Mouse (Mus musculus): ENCODE data around the gene Ercc4. TPM values are rescaled to one million over a fixed set of nuclear protein-coding genes. Genes with fewer than 3 reads are reported as not detected.
A peak's percentile ranks its signal among the peaks of the same experiment; 100 is the strongest.

Ercc4 gene
- polyA plus RNA-seq, 1 experiment = 2.4 TPM

DNA sequence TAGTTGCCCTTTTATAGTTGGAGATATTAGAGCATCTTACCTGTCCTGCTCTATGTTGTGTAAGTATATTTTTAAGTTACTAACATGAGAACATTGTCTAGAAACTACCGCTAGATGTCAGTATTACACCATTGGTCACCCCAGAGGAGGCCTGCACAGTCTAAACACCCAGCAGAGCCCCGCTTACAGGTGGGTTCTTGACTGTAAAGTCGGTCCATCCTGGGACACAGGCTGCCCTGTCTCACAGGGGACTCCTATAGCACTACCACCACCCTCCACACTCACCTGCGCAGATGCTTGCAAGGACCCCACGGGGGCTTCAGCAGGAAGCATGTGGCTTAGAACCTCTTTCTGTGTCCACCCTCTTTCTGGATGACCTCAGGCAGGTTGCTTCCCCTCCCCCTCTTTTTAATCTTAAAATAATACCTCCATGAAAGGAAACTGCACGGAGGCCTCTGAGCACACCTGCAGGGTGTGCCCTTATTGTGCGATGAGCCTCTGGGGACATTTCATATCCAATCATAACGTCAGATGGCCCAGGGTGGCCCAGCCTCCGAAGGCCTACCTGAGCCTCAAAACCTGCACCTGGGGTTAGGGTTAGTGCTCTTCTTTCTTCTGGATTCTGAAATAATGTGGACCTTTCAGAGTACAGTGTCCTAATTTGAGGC is 7.9 kb downstream of the Ercc4 start:
- Histone ChIP-seq H3K4me1 (peaks cover 17% of the 10 kb centered on the region), H3K9me3 (no peaks in the 10 kb centered on the region), H3K27me3 (replicated peaks) (no peaks in the 10 kb centered on the region), H3K4me3 (replicated peaks) (no peak overlapping the region), H3K36me3 (replicated peaks; ENCODE audit: low read length) (peaks cover 89% of the 10 kb centered on the region)
- no peak for TF ChIP-seq FLI1 (IDR thresholded peaks at IDR 0.05; ENCODE audit: low read length)

DNA sequence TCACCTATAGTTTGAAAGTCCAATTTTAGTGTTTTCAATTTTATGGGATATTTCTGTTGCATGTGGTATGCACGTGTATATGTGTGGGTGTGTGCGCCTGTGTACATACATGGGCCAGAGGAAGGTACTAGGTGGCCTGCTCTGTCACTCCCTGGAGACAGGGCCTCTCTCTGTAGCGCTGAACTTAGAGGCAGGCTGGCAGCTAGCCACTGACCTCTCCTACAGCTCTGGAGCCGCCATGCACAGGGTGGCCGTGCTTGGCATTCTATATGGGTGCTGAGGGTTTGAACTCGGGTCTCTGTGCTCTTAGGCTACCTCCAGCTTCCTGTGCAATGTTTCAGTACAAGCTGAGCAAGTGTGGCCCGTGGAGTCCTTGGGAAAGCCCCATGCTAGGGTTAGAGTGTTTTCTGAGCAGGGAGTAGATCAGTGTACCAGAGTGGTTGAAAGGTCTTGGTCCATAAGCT is 8.5 kb downstream of the Ercc4 start:
- no peak overlapping the region for H3K4me3 ChIP-seq (replicated peaks)
- TF ChIP-seq FLI1 (IDR thresholded peaks at IDR 0.05; ENCODE audit: low read length) (no peak), GATA1 (IDR thresholded peaks at IDR 0.05; ENCODE audit: borderline replicate concordance, low read length) (no peak)
- H3K36me3 ChIP-seq (replicated peaks; ENCODE audit: low read length) = peaks cover 89% of the 10 kb centered on the region

DNA sequence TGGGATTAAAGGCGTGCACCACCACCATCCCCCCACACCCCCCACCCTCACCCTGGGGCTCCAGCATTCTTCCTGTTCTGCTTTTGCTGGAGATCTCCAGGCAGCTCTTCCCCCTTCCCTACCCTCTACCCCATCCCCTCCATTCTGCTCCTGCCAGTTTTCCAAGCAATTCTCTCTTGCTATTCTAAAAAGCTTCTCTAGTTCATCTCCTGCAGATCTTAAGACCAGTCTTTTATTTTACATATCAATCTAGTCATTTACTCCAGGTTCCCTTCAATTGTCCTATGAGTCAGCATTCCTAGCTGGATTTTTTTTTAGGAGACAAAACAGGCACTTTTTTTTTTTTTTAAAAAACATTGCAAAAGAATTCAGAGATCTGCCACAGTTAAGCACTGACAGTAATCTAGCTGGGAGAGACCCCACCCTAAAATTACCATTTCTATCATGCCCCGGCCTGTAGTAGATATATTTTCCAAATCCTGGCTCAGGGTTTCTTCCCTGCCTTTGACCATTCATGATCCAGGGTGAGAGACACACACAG is 9.3 kb downstream of the Ercc4 start:
- TF ChIP-seq FLI1 (IDR thresholded peaks at IDR 0.05; ENCODE audit: low read length) (no peak), GATA1 (IDR thresholded peaks at IDR 0.05; ENCODE audit: borderline replicate concordance, low read length) (no peak)
- H3K36me3 ChIP-seq (replicated peaks; ENCODE audit: low read length) = peaks cover 89% of the 10 kb centered on the region
- peaks cover 17% of the 10 kb centered on the region for H3K4me1 ChIP-seq
- no peaks in the 10 kb centered on the region for H3K9me3 ChIP-seq
- no peak overlapping the region for H3K4me3 ChIP-seq (replicated peaks)
- H3K27me3 ChIP-seq (replicated peaks) = no peaks in the 10 kb centered on the region

More for the DNA sequence above, 8.5 kb downstream of the Ercc4 start:
- Histone ChIP-seq H3K27me3 (replicated peaks) (no peaks in the 10 kb centered on the region), H3K4me1 (peaks cover 17% of the 10 kb centered on the region), H3K9me3 (no peaks in the 10 kb centered on the region)

DNA sequence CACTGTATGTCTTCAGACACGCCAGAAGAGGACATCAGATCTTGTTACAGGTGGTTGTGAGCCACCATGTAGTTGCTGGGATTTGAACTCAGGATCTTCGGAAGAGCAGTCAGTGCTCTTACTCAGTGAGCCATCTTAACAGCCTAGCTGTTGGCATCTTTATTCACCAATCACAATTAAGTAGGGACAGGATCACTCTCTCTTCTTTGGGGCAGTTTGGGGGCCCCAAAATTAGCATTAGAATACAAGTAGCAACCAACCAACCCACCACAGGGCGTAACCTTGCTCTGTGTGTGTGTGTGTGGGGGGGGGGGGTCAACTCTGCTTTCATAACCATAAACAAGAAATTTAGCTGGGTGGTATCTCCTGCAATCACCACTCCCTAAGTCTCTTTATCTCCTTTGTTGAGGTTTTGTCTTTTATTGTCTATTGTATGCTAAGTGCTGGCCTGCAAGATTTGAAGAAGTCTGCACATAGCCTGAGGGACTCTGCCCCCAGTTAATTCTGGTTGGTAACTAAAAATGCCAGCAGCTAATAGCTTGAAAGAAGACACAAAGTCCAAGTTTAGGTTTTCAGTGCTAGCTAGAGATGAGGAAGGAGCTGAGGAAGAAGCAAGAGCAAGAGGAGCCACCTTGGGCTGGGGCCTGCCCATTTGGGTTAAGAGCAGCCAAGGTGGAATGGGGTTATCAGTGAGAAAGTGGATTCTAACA is 10.3 kb downstream of the Ercc4 start:
- Histone ChIP-seq H3K36me3 (replicated peaks; ENCODE audit: low read length) (peaks cover 89% of the 10 kb centered on the region), H3K27me3 (replicated peaks) (no peaks in the 10 kb centered on the region), H3K9me3 (no peaks in the 10 kb centered on the region), H3K4me1 (peaks cover 17% of the 10 kb centered on the region), H3K4me3 (replicated peaks) (no peak overlapping the region)
- TF ChIP-seq GATA1 (IDR thresholded peaks at IDR 0.05; ENCODE audit: borderline replicate concordance, low read length) (no peak), FLI1 (IDR thresholded peaks at IDR 0.05; ENCODE audit: low read length) (no peak)

DNA sequence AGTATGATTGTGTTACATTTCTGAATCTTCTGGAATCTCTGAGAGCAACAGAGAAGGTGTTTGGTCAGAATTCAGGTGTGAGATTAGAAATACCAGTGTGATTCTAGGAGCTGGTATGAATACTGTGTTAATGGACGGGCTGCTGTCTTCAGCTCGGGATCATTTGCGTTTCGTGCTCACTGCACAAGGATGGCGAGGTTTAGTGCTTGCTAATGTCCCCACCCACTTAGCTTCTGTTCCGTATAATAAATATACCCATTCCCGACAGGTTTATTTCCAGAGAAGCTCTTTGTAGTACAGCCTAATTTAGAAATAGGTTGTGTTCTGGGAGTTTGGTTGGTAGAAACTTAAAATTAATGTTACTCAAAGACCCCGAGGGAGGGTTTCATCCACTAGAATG is 15.9 kb downstream of the Ercc4 start:
- TF ChIP-seq FLI1 (IDR thresholded peaks at IDR 0.05; ENCODE audit: low read length) (no peak), GATA1 (IDR thresholded peaks at IDR 0.05; ENCODE audit: borderline replicate concordance, low read length) (no peak)
- no peaks in the 10 kb centered on the region for H3K9me3 ChIP-seq
- no peaks in the 10 kb centered on the region for H3K27me3 ChIP-seq (replicated peaks)
- H3K4me3 ChIP-seq (replicated peaks) = no peak overlapping the region
- peaks cover 99% of the 10 kb centered on the region for H3K36me3 ChIP-seq (replicated peaks; ENCODE audit: low read length)
- H3K4me1 ChIP-seq = no peaks in the 10 kb centered on the region

DNA sequence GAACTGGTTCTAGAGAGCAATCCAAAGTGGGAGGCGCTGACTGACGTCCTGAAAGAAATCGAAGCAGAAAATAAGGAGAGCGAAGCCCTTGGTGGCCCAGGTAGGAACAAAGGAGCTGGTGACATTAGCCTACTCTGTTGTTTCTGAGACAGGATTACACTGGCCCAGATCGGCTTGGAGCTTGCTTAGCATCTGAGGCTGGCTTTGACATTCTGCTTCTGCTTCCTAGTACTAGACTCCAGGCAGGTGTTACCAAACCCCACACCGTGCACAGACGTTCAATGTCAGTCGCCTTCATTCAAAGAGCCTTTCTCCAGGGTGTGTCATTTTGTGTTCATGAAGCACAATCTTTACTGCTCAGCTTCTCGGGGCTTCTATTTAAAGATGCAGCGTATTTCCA is 18.1 kb downstream of the Ercc4 start:
- H3K4me3 ChIP-seq (replicated peaks) = no peak overlapping the region
- H3K9me3 ChIP-seq = no peaks in the 10 kb centered on the region
- H3K4me1 ChIP-seq = no peaks in the 10 kb centered on the region
- peaks cover 99% of the 10 kb centered on the region for H3K36me3 ChIP-seq (replicated peaks; ENCODE audit: low read length)
- H3K27me3 ChIP-seq (replicated peaks) = no peaks in the 10 kb centered on the region
- TF ChIP-seq FLI1 (IDR thresholded peaks at IDR 0.05; ENCODE audit: low read length) (no peak), GATA1 (IDR thresholded peaks at IDR 0.05; ENCODE audit: borderline replicate concordance, low read length) (no peak)

DNA sequence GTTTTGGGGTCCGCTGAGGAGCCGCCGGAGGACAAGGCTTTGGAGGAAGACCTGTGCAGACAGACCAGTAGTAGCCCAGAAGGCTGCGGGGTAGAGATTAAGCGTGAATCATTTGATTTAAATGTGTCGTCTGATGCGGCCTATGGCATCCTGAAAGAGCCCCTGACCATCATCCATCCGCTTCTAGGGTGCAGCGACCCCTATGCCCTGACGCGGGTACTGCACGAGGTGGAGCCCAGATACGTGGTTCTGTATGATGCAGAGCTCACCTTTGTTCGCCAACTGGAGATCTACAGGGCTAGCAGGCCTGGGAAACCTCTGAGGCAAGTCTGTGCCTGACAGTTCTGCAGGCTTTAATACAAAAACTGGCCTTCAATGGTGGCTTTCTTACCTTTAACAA is 20.9 kb downstream of the Ercc4 start:
- TF ChIP-seq GATA1 (IDR thresholded peaks at IDR 0.05; ENCODE audit: borderline replicate concordance, low read length) (no peak), FLI1 (IDR thresholded peaks at IDR 0.05; ENCODE audit: low read length) (no peak)
- Histone ChIP-seq H3K36me3 (replicated peaks; ENCODE audit: low read length) (peaks cover 80% of the 10 kb centered on the region), H3K4me1 (no peaks in the 10 kb centered on the region), H3K4me3 (replicated peaks) (no peak overlapping the region), H3K9me3 (no peaks in the 10 kb centered on the region), H3K27me3 (replicated peaks) (no peaks in the 10 kb centered on the region)

DNA sequence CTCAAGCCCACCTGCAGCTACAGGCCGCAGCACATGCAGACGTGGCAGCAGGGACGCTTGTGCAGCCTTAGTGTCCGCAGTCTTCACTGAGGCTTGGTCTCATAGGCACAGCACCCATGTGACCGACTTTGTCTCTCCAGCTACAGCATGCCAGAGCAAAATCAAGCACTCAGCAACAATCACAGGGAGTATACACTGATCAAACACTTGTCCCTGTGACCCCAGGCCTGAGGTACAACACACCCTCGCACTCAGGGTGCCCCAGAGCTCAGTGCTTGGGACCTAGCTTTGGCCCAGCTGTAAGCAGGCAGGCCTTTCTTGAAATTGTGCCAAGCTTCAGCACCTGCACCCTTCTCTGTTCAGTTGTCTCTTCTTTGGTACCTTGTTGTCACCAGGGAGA is 31.7 kb downstream of the Ercc4 start:
- no peaks in the 10 kb centered on the region for H3K4me1 ChIP-seq
- TF ChIP-seq GATA1 (IDR thresholded peaks at IDR 0.05; ENCODE audit: borderline replicate concordance, low read length) = no peak
- no peak for TF ChIP-seq FLI1 (IDR thresholded peaks at IDR 0.05; ENCODE audit: low read length)
- H3K27me3 ChIP-seq (replicated peaks) = no peaks in the 10 kb centered on the region
- H3K4me3 ChIP-seq (replicated peaks) = peak overlapping the region; percentile 74
- H3K36me3 ChIP-seq (replicated peaks; ENCODE audit: low read length) = peaks cover 62% of the 10 kb centered on the region
- H3K9me3 ChIP-seq = peaks cover 4% of the 10 kb centered on the region; the same call in 1 of the 2 replicates

DNA sequence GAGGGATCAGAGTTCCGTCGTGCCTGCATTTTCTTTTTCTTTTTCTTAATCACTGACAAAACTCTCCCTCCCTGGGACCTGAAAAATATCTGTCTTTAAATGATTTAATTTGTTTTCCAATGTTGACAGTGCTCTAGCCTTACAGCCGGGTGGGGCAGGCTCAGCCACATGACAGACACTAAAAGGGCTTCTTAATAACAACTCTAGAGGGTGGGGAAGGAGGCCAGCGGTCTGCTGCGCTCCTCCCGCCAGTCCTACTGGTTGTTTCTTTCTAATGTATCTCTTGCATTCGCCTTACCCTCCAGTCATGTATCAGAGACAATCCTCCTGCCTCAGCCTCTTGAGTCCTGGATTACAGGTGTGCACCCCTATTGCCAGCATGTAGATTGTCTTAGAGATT is 34.4 kb downstream of the Ercc4 start:
- TF ChIP-seq FLI1 (IDR thresholded peaks at IDR 0.05; ENCODE audit: low read length) (no peak), GATA1 (IDR thresholded peaks at IDR 0.05; ENCODE audit: borderline replicate concordance, low read length) (no peak)
- Histone ChIP-seq H3K9me3 (peaks cover 4% of the 10 kb centered on the region; the same call in 1 of the 2 replicates), H3K4me3 (replicated peaks) (no peak overlapping the region), H3K27me3 (replicated peaks) (no peaks in the 10 kb centered on the region), H3K4me1 (no peaks in the 10 kb centered on the region), H3K36me3 (replicated peaks; ENCODE audit: low read length) (peaks cover 89% of the 10 kb centered on the region)

All from megakaryocyte, embryonic 14.5 days (primary cell).